Mouse (Mus musculus): ENCODE data around the gene Zfp609.

Zfp609 gene

GRCm38 (mm10) chr9:65827344-65828015 is at the start of gene Zfp609:
TSS of gene Zfp609 (minus strand) at chr9:65827564.
- in situ Hi-C loops (cut with MboI, MseI), result loop anchor here in 1 of 2 experiments (10.0 kb wide), 2 partner anchors 767 to 1237 kb away; partner anchors contain the start of gene Usp3

DNA sequence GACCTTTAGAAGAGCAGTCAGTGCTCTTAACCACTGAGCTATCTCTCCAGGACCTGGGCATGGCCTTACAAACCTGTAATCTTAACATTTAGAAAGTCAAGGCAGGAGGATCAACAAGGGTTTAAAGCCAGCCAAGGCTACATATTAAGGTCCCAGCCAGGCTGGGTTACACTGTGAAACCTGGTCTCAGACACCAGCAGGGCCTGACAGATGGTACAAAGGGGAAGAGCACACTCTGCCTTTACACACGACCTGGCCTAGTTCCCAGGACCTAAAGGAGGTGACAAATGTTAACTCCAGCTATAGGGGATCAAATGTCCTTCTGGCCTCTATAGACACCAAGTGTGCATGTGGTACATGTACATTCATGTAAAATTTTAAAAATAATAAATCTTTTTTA is 32.3 kb upstream of the Zfp609 start:
- in situ Hi-C loops (cut with MboI, MseI), result loop anchor here (5.0 to 10.0 kb wide), 2 partner anchors 97 to 1805 kb away; no protein-coding TSS in a partner anchor

GRCm38 (mm10) chr9:65850203-65850602 is 22.8 kb upstream of the Zfp609 start:
- in situ Hi-C loops (cut with MboI, MseI), result loop anchor here (5.0 kb wide), 2 partner anchors 178 to 243 kb away; no protein-coding TSS in a partner anchor

DNA sequence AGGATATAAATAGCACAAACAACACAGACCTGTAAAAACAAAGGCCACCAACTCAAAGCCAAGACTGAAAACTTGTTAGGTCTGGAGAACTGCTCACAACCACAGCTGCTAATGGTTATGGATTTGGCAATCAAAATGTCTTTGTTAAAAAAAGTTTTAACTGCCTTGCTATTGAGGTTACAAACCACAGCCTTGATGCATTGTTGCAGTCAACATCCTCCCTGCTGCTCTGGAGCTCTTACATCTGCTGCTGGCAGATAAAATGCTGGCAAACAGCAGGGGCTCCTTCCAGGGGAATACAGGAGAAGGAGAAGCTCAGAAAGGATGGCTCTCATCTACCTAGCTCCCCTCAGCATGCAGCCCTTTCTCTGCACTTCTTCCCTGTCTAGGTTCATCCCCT is 20.8 kb upstream of the Zfp609 start:
- in situ Hi-C loops (cut with MboI, MseI), result loop anchor here in 1 of 2 experiments (5.0 kb wide), 1 partner anchor 91 kb away; no protein-coding TSS in a partner anchor

GRCm38 (mm10) chr9:65844421-65845165 is 17.2 kb upstream of the Zfp609 start:
- in situ Hi-C loops (cut with MboI, MseI), result loop anchor here in 1 of 2 experiments (5.0 kb wide), 1 partner anchor 87 kb away; no protein-coding TSS in a partner anchor

DNA sequence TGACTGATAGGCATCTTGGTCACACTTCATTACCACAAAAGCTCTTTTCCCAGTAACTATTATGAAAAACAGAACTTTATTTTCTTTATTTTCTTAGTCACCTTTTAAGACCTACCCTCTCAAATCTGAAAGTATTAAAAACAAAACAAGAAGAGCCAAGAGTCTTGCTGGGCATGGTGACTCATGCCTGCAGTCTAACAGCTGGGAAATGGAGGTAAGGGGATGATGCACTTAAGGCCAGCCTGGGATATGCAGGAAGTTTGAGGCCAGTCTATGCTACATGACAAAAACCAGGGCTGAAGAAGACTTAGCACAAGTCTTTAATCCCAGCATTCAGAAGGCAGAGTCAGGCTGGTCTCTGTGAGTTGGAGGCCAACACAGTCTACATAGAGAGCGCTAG is 12.5 kb upstream of the Zfp609 start:
- in situ Hi-C loops (cut with MboI, MseI), result no loop called here

DNA sequence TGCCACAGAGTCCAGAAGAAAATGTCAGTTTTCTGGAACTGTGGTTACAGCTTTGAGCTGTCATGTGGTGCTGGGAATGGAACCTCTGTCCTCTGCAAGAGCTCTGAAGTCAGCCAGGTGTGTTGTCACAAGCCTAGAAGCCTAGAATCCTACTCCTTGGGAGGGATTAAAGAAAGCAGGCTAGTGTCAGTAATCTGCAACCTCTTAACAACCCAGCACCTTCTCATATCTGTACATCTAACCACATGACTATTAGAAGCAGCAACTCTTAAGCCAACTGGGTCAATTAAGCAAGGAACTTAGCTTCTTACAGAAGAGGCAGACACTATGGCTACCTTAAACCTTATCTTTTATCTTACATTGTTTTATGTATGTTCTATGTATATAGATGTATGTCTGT is 9.6 kb upstream of the Zfp609 start:
- in situ Hi-C loops (cut with MboI, MseI), result no loop called here

DNA sequence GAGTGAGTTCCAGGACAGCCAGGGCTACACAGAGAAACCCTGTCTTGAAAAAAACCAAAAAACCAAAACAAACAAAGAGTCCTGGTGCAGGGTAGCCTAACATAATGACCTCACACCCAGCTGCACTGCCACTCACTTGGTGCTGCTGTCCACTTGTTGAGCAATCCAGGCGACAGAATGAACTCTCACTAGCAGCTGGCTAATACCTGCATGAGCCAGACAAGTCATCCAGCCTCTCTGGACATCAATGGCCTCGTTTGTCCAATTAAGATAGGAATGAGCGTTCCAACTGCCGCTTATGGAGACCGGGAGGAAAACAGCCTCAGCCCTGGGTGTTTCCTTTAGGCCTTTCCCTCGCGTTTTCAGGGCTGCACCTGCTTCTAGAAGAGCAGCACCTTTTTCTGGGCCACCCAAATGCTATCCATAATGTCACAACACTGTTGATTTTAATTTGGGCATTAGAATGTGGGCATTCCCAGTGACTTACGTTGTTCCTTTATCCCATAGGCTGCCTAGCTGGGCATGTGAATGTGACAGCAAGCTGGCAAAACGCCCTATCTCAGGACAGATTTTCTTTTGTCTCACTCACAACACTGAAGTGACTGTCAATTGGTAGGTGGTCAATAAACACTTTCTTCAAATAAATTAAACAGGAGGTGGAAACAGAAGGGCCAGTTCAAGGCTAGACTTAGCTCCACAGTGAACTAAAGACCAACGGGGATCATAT is 7.4 kb upstream of the Zfp609 start:
- in situ Hi-C loops (cut with MboI, MseI), result no loop called here

DNA sequence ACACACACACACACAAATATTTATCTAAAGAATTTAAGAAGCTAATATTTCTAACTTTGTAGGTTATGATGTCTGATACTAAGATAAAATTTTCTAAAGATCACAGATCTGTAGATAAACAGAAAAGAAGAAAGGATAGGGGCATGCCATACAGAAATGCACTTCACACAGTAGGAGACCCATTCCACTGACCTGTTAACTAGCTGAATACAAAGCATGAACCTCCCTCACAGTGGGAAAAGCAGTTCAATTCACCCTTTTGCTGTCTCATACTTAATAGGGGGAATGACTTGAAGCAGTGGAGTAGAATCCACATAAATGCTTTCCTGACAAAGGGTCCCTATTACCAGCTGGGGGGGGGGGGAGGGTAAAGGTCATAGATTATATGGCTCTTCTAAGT is 6.3 kb upstream of the Zfp609 start:
- in situ Hi-C loops (cut with MboI, MseI), result no loop called here

DNA sequence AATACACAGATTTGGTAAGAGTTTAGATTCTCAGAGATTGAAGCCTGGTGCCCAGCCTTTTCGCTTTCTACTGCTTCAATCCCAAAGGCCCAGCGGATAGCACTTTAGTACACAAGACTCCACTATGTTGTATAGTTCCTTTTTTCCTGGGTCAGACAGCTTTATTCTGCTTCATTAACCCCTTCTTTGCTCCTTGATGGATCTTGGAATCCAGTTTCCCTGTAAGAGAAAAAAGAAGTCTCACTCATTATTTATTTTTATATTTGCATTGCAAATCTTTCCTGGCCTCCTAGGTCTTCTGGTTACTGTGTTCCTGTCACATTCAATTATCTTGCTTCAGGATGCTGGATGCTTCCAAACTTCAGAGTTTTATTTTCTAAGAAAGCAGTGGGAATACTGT is 5.9 kb upstream of the Zfp609 start:
- in situ Hi-C loops (cut with MboI, MseI), result no loop called here

DNA sequence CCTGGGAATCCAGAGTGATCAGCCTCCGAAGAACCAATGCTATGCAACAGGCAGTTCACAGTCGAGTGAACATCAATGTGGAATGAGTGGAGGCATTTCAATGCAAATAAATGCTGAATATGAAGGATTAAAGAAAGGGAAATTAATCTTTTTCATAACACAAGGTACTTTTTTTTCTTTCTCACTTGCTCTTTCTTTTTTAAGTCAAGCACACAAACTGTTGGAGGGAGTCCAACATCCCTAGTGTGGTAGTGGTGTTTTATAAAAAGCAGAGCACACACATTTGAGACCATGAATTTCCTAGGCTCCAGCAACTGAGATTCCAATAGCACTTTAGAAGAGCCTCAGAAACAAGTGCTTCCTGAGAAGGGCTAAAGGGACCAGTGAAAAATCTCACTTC is 4.7 kb upstream of the Zfp609 start:
- in situ Hi-C loops (cut with MboI, MseI), result no loop called here

- in situ Hi-C loops (cut with MboI, MseI), result no loop called here
Measured at GRCm38 (mm10) chr9:65831164-65831563, 3.8 kb upstream of the Zfp609 start.

GRCm38 (mm10) chr9:65830255-65830654 is 2.9 kb upstream of the Zfp609 start:
- in situ Hi-C loops (cut with MboI, MseI), result no loop called here

GRCm38 (mm10) chr9:65829410-65829809 is 2.0 kb upstream of the Zfp609 start:
- in situ Hi-C loops (cut with MboI, MseI), result loop anchor here in 1 of 2 experiments (10.0 kb wide), 2 partner anchors 765 to 1235 kb away; partner anchors contain the start of gene Usp3

- in situ Hi-C loops (cut with MboI, MseI), result loop anchor here in 1 of 2 experiments (10.0 kb wide), 2 partner anchors 766 to 1236 kb away; partner anchors contain the start of gene Usp3
Measured at GRCm38 (mm10) chr9:65828511-65828910, 1.1 kb upstream of the Zfp609 start.

GRCm38 (mm10) chr9:65828016-65828403 is 646 bp upstream of the Zfp609 start:
- in situ Hi-C loops (cut with MboI, MseI), result loop anchor here in 1 of 2 experiments (10.0 kb wide), 2 partner anchors 767 to 1237 kb away; partner anchors contain the start of gene Usp3

GRCm38 (mm10) chr9:65826588-65827343 is 598 bp downstream of the Zfp609 start:
- in situ Hi-C loops (cut with MboI, MseI), result loop anchor here in 1 of 2 experiments (10.0 kb wide), 2 partner anchors 768 to 1238 kb away; partner anchors contain the start of gene Usp3

DNA sequence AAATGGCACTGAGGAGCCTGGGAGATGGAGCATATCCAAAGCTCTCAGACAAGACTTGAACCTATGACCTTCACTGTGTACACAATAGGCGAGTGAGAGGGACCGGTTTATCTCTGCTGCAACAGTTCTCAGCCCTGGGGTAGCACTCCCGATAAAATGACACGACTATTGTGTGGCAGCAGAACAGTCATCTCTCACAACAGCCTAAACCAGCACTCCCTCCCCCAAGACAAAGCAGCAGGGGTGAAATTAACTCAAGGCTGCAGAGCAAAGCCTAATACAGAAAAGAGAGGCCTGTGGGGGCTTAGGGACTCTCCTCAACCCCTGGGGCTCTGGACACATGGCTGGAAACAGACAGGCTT is 1.2 kb downstream of the Zfp609 start:
- in situ Hi-C loops (cut with MboI, MseI), result loop anchor here in 1 of 2 experiments (10.0 kb wide), 2 partner anchors 769 to 1239 kb away; partner anchors contain the start of gene Usp3

GRCm38 (mm10) chr9:65823716-65824462 is 3.5 kb downstream of the Zfp609 start:
- in situ Hi-C loops (cut with MboI, MseI), result loop anchor here in 1 of 2 experiments (10.0 kb wide), 2 partner anchors 771 to 1241 kb away; partner anchors contain the start of gene Usp3

- in situ Hi-C loops (cut with MboI, MseI), result loop anchor here in 1 of 2 experiments (10.0 kb wide), 2 partner anchors 773 to 1243 kb away; partner anchors contain the start of gene Usp3
Measured at GRCm38 (mm10) chr9:65822011-65822410, 5.4 kb downstream of the Zfp609 start.
